Mouse (Mus musculus) lung, postnatal 0 days (tissue): ENCODE data around the gene Med29. TPM values are rescaled to one million over a fixed set of nuclear protein-coding genes. Genes with fewer than 3 reads are reported as not detected.

Experiments used
- ATAC-seq: fragments of 200-750 bp; cut with Nextera tagmentation; 2 replicates; pipeline ENCODE4 v1.8.0; 2017; ENCODE audit warnings: moderate library complexity
- DNase-seq: peaks from one replicate; pipeline ENCODE4 v3.0.0-alpha.2; 2016; ENCODE audit warnings: low spot score
- H3K27ac ChIP-seq: fragments of 300-500 bp; sonication (generic); 2 replicates; pipeline ENCODE4 v1.5.1; 2014; ENCODE audit warnings: antibody characterized with exemption, mild to moderate bottlenecking, low read length, mixed read lengths
- H3K27me3 ChIP-seq: fragments of 300-500 bp; sonication (generic); replicated peaks from 2 replicates; pipeline ENCODE4 v1.6.1; 2014; ENCODE audit warnings: low read length, mixed read lengths; ENCODE audit not compliant: insufficient read depth
- H3K36me3 ChIP-seq: fragments of 300-500 bp; sonication (generic); 2 replicates; pipeline ENCODE4 v1.6.1; 2014; ENCODE audit warnings: low read length, mixed read lengths; ENCODE audit not compliant: insufficient read depth
- H3K4me1 ChIP-seq: fragments of 300-500 bp; sonication (generic); 2 replicates; pipeline ENCODE4 v1.6.1; 2014; ENCODE audit warnings: antibody characterized with exemption, low read depth, low read length, mixed read lengths; ENCODE audit not compliant: insufficient read depth
- H3K4me2 ChIP-seq: fragments of 300-500 bp; sonication (generic); replicated peaks from 2 replicates; pipeline ENCODE4 v1.6.1; 2014; ENCODE audit warnings: low read depth, mild to moderate bottlenecking, low read length, moderate library complexity, mixed read lengths
- H3K4me3 ChIP-seq: fragments of 300-500 bp; sonication (generic); 2 replicates; pipeline ENCODE4 v1.5.1; 2014; ENCODE audit warnings: low read depth, low read length
- H3K9ac ChIP-seq: fragments of 300-500 bp; sonication (generic); replicated peaks from 2 replicates; pipeline ENCODE4 v1.6.1; 2014; ENCODE audit warnings: low read depth, mild to moderate bottlenecking
- H3K9me3 ChIP-seq: fragments of 300-500 bp; sonication (generic); 2 replicates; pipeline ENCODE4 v1.6.1; 2016; ENCODE audit warnings: low read length, mixed read lengths
- CTCF ChIP-seq: IDR thresholded peaks from 2 replicates; pipeline ENCODE4 v1.5.1; 2016; ENCODE audit warnings: antibody characterized with exemption, mild to moderate bottlenecking
- EP300 ChIP-seq: IDR thresholded peaks from 2 replicates; pipeline ENCODE4 v1.6.1; 2016; ENCODE audit warnings: antibody characterized with exemption, mild to moderate bottlenecking, control low read depth
- WGBS: fragments of 180-500 bp; shearing (Covaris S2); extraction: QIAGEN DNeasy Blood & Tissue Kit; methylation state at CpG from one replicate; pipeline ENCODE4 v1.1.7; 2014; 5-methylcytosine and 5-hydroxymethylcytosine counted together
- polyA plus RNA-seq: library from polyadenylated mRNA; unstranded; fragments of >200 nt; fragmentation: Nextera tagmentation; extraction: Ambion mirVana; gene quantifications from 2 replicates; pipeline ENCODE4 v1.2.1, GENCODE M21; 2015

The Med29 gene
- polyA plus RNA-seq, 1 experiment from 2014 or later = 30.2 TPM

DNA sequence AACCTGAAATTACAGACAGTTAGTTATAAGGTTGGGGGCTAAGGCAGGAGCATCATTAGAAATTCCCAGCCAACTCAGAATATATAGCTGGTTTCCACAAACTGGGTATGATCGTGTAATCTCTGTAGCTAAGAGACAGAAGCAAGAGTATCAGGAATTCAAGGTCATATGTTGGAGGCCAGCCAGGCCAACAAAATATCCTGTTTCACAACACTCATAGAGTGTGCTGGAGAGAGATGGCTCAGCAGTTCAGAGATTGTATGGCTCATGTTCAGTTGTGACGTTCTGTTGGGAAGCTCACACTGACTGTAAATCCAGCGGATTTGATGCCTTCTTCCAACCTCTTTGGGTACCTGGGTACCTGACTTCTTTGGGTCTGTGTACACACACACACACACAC is 44.8 kb downstream of the Med29 start:
- Histone ChIP-seq H3K4me2 (no peak overlapping the region), H3K27me3 (no peaks in the 10 kb centered on the region), H3K9me3 (no peaks in the 10 kb centered on the region), H3K4me1 (peaks cover 12% of the 10 kb centered on the region; the same call in 1 of the 2 replicates), H3K27ac (no peak overlapping the region), H3K36me3 (no peaks in the 10 kb centered on the region), H3K4me3 (no peak overlapping the region), H3K9ac (no peak overlapping the region)
- ATAC-seq = no peak
- WGBS = 25% methylated on average over 3 of the region's 3 CpGs
- TF ChIP-seq CTCF = no peak
- TF ChIP-seq EP300 = no peak
- peak; percentile 82 for DNase-seq

DNA sequence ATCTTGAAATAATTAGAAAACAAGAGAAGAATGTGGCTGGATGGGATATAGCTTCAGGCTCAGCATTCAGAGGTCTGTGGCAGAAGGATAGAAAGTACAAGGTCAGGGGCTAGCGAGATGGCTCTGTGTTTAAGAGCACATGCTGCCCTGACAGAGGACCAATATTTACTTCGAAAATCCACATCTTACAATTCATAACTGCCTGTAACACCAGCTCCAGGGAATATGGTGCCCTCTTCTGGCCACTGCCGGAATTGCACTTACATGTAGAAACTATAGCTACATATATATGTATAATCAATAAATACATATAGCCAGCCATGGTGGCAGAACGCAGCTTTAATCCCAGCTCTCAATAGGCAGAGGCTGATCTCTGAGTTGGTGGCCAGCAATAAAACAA is 47.9 kb downstream of the Med29 start:
- H3K27ac ChIP-seq = no peak overlapping the region
- WGBS = under 1% methylated on average over 4 of the region's 4 CpGs
- DNase-seq = peak; percentile 67
- no peak overlapping the region for H3K4me3 ChIP-seq
- H3K27me3 ChIP-seq = no peaks in the 10 kb centered on the region
- ATAC-seq = 0 out of 2 replicates have a peak, but pooled peaks have one; percentile 16
- no peak overlapping the region for H3K4me2 ChIP-seq
- H3K4me1 ChIP-seq = 0 out of 2 replicates have a peak, but pooled peaks cover under 1% of the 10 kb centered on the region
- H3K36me3 ChIP-seq = no peaks in the 10 kb centered on the region
- H3K9me3 ChIP-seq = no peaks in the 10 kb centered on the region
- TF ChIP-seq EP300 (no peak), CTCF (peak; percentile 91)
- no peak overlapping the region for H3K9ac ChIP-seq

DNA sequence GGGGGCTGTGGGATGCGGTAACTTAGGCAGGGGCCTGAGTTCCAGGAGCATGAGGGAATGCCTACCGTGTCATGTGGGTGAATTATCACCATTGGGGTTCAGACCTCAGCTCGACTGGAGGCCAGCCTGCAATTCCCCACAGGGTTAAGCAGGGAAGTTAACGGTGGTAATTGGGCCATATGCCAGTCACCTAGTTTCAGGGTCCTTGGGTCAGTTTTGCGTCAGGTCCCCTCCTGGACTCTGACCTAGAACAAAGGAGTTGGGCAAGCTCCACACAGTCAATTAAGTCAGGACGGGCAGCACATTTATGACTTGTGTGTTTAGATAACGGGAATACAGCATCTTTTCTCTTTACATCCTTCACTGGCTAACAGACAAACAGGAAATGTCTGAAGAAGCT is 51.1 kb downstream of the Med29 start:
- Histone ChIP-seq H3K27me3 (no peaks in the 10 kb centered on the region), H3K36me3 (no peaks in the 10 kb centered on the region), H3K9ac (no peak overlapping the region), H3K9me3 (no peaks in the 10 kb centered on the region), H3K4me2 (no peak overlapping the region), H3K27ac (peak overlapping the region; percentile 45), H3K4me1 (no peaks in the 10 kb centered on the region), H3K4me3 (no peak overlapping the region)
- TF ChIP-seq CTCF (no peak), EP300 (no peak)
- no peak for DNase-seq
- ATAC-seq = no peak
- WGBS = 34% methylated on average over 7 of the region's 7 CpGs

- peak; percentile 71 for DNase-seq
- Histone ChIP-seq H3K4me1 (no peaks in the 10 kb centered on the region), H3K4me3 (peak overlapping the region; percentile 96), H3K27ac (peak overlapping the region; percentile 95), H3K9ac (peak overlapping the region; percentile 52; the same call in 1 of the 2 replicates), H3K4me2 (peak overlapping the region; percentile 88), H3K36me3 (no peaks in the 10 kb centered on the region), H3K9me3 (no peaks in the 10 kb centered on the region), H3K27me3 (no peaks in the 10 kb centered on the region)
- 68% methylated on average over 19 of the region's 19 CpGs for WGBS
- no peak for TF ChIP-seq EP300
- TF ChIP-seq CTCF = peak; percentile 51
- 0 out of 2 replicates have a peak, but pooled peaks have one; percentile 8 for ATAC-seq
Measured at GRCm38 (mm10) chr7:28339213-28339917, 53.1 kb downstream of the Med29 start.

DNA sequence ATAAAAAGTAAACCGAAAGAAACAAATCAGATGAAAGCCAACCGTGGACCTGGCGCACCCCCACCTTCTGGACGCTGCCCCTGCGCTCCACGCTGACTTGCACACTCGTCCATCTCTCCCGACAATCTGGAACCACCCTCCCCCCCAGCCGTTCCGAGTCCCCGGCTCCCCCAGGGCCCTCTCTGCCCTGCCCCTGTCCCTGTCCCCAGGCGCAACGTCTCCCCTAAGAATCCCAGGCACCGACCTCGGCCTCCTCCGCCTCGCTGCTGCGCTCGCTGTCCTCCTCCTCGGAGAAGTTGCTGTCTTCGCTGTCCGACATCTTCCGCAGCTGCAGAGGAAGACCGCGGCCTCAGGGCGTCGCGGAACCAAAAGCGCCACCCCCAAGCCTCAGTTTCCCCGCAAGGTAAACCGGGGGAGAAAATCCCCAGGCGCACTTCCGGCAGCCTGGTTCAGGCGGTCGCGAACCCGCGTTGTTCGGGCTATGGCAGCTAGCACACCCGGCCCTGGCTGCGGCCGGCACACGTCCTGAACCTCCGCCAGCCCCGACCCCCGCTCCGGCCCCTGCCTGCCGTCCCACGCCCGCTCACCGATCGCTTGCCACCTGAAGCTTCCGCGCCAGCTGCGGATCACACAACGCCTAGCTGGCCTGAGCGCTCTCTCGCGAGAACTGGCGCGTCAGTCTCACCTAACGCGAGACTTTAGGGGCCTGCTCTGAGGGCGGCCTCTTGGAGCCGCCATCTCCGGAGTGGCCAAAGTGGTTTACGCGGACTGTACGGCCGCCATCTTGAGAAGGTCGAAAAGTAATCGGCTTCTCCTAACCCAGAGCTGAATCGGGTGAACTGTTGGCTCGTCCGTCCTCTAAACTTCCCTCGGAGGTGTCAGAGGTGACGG is 54.2 kb downstream of the Med29 start, which contains the start of gene Supt5:
TSS of gene Supt5 (minus strand) at position 639 of the 891 bp plus-strand sequence.
- H3K4me3 ChIP-seq = peak within 1 kb of the TSS; percentile 96
- no peaks in the 10 kb centered on the region for H3K4me1 ChIP-seq
- DNase-seq (peak; percentile 99), ATAC-seq (peak; percentile 100)
- peak within 1 kb of the TSS; percentile 95 for H3K27ac ChIP-seq
- TF ChIP-seq EP300 (peak; percentile 93), CTCF (no peak)
- under 1% methylated on average over 73 of the region's 77 CpGs for WGBS
- peak within 1 kb of the TSS; percentile 88 for H3K4me2 ChIP-seq
- H3K9me3 ChIP-seq = no peaks in the 10 kb centered on the region
- H3K36me3 ChIP-seq = no peaks in the 10 kb centered on the region
- peak within 1 kb of the TSS; percentile 99 for H3K9ac ChIP-seq
- no peaks in the 10 kb centered on the region for H3K27me3 ChIP-seq

Other genes with a start within 250 kb of the Med29 start
- 36.1 and 37.2 TPM in 2 replicates for gene Fbl, start 223.0 kb downstream of the Med29 start, polyA plus RNA-seq
- 11.6 and 12.2 TPM in 2 replicates for gene Dyrk1b, start 213.2 kb downstream of the Med29 start, polyA plus RNA-seq
- gene Eid2, start 124.8 kb downstream of the Med29 start, polyA plus RNA-seq = 3.0 and 4.3 TPM in 2 replicates
- gene Eid2b, start 115.0 kb downstream of the Med29 start, polyA plus RNA-seq = 12.1 and 12.9 TPM in 2 replicates
- 0.10 and 0.18 TPM in 2 replicates for gene Selenov, start 101.5 kb downstream of the Med29 start, polyA plus RNA-seq
- gene Dll3, start 90.5 kb downstream of the Med29 start, polyA plus RNA-seq = 0.10 and 0.24 TPM in 2 replicates
- 51.8 and 54.8 TPM in 2 replicates for gene Timm50, start 80.6 kb downstream of the Med29 start, polyA plus RNA-seq
- 39.7 and 41.0 TPM in 2 replicates for gene Supt5, start 54.0 kb downstream of the Med29 start, polyA plus RNA-seq
- 623 and 695 TPM in 2 replicates for gene Rps16, start 42.1 kb downstream of the Med29 start, polyA plus RNA-seq
- gene Plekhg2, start 20.1 kb downstream of the Med29 start, polyA plus RNA-seq = 22.4 and 26.7 TPM in 2 replicates
- 48.3 and 55.7 TPM in 2 replicates for gene Zfp36, start 12.5 kb downstream of the Med29 start, polyA plus RNA-seq
- 49.1 and 55.0 TPM in 2 replicates for gene Paf1, start 243 bp upstream of the Med29 start, polyA plus RNA-seq
- gene Gmfg, start 44.7 kb upstream of the Med29 start, polyA plus RNA-seq = 81.0 and 83.1 TPM in 2 replicates
- gene Lrfn1, start 59.3 kb upstream of the Med29 start, polyA plus RNA-seq = 0.97 and 1.4 TPM in 2 replicates
- gene Ifnl2, start 117.7 kb upstream of the Med29 start, polyA plus RNA-seq = not detected in 2 replicates
- gene Ifnl3, start 130.1 kb upstream of the Med29 start, polyA plus RNA-seq = not detected in 2 replicates
- gene Sycn, start 148.2 kb upstream of the Med29 start, polyA plus RNA-seq = not detected in 2 replicates
- not detected in 2 replicates for gene Nccrp1, start 154.5 kb upstream of the Med29 start, polyA plus RNA-seq
- gene Samd4b, start 205.4 kb upstream of the Med29 start, polyA plus RNA-seq = 12.9 and 13.4 TPM in 2 replicates
- gene Pak4, start 205.5 kb upstream of the Med29 start, polyA plus RNA-seq = 36.3 and 38.2 TPM in 2 replicates
- gene Acp7, start 238.6 kb upstream of the Med29 start, polyA plus RNA-seq = not detected in 2 replicates